Mouse (Mus musculus): ENCODE results near the gene Tysnd1. TPM values are rescaled to one million over a fixed set of nuclear protein-coding genes. Genes with fewer than 3 reads are reported as not detected.

Gene Tysnd1
- polyA plus RNA-seq, 1 experiment from 2014 or later, result 17.6 TPM

DNA sequence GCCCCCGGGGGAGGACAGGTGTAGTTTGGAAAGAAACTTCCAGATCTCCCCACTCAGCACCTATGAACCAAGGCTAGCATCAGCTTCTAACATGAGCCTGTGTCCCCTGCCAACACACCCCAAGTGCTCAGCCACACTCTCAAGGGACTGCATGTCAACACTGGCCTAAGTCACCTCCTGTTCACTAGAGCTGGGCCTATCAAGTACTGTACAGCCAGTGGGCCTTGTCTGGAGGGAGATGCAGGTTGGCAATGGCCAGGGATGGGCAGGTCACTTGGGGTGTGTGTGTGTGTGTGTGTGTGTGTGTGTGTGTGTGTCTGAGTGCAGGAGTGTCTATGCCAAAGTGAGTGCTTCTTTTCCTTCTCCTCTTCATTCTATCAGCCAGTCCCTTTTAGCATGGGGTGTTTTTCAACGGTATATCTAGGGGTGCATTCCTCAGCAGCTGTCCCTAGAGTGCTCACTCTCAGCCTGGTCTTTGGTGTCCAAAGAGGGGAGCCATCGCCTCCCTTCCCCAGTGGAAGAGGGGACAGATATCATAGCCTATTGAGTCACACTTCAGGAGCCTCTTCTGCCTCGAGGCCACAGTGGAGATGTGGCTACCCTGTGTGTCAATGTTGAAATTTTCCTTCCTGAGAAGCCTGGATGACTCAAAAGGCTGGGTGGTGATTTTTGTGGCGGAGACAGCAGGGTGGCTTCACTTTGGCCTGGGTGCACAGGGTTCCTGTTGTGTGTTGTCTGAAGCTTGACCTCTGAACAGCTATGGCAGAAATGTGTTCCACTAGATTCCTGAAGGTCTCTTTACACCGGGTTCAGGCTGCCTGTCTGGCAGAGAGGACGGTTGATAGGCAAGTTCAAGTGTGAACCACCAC is 20.9 kb downstream of the Tysnd1 start:
- H3K36me3 ChIP-seq (replicated peaks), result no peaks in the 10 kb centered on the region
- 57% methylated on average over 7 of the region's 7 CpGs for WGBS (ENCODE audit: insufficient replicate concordance)
- no peak overlapping the region for H3K9ac ChIP-seq
- H3K4me2 ChIP-seq, result peak overlapping the region; percentile 84
- H3K27me3 ChIP-seq, result no peaks in the 10 kb centered on the region
- no peak for ATAC-seq (ENCODE audit: insufficient read depth)
- peak overlapping the region; percentile 62; the same call in 1 of the 2 replicates for H3K4me3 ChIP-seq (replicated peaks)
- no peak overlapping the region for H3K27ac ChIP-seq (replicated peaks)
- no peaks in the 10 kb centered on the region for H3K9me3 ChIP-seq (replicated peaks)
- peaks cover 32% of the 10 kb centered on the region for H3K4me1 ChIP-seq (replicated peaks)

DNA sequence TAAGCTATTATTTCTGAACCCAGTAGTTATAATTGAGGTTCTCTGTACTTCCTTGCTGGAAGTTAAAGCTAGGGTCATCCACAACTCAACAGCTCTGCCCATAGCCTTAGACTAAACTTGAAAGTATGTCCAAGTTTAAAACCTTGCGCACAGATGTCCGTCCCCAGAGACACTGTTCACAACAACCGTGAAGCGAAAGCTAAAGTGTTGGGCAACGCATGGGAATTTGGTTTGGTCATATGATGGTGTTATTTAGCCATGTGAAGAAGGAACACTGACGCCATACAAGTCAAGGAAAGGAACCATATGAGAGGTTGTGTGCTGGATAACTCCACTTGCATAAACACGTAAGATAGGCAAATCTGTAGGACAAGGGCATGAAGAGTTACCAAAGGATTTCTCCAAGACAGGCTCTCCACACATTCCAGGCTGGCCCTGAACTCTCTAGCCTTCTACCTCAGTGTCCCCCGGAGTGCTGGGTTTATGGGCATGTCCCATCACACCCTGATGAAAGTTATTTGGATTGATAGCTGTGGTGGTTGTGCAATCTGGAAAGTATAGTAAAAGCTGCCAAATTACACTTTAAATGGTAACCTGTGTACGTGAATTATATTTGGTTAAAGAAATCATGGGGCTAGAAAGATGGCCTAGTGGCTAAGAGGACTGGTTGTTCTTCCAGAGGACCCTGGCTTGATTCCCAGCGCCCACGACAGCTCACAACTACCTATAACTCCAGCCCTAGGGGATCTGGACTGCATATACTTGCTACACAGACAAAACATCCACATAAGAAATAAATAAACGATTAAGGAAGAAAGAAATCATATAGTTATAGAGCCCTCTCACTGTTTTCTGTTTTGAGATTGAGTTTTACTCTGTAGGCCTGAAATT is 22.3 kb downstream of the Tysnd1 start:
- Histone ChIP-seq H3K4me3 (replicated peaks) (no peak overlapping the region), H3K9ac (no peak overlapping the region), H3K9me3 (replicated peaks) (no peaks in the 10 kb centered on the region), H3K27ac (replicated peaks) (no peak overlapping the region), H3K4me1 (replicated peaks) (peaks cover 32% of the 10 kb centered on the region), H3K4me2 (no peak overlapping the region), H3K27me3 (no peaks in the 10 kb centered on the region), H3K36me3 (replicated peaks) (no peaks in the 10 kb centered on the region)
- no peak for ATAC-seq (ENCODE audit: insufficient read depth)
- 72% methylated on average over 12 of the region's 12 CpGs for WGBS (ENCODE audit: insufficient replicate concordance)

DNA sequence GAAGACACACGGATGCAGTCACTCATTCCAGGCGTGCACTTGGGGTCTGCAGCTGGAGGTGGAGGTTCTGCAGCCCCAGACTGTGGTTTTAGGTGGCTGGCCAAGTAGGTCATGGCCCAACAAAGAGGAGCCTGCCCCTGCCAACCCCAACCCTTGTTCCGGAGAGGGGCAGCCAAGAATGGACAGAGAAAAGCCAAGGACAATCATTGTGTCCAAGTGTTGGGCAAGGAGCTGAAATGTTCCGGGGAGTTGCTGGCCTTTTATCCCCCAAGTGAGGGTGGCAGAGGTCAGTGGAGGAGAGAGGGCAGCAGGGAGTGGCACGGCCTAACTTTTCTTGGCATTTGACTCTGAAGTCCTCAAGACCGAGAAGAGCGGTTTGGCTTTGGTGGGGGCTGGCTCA is 25.0 kb downstream of the Tysnd1 start:
- Histone ChIP-seq H3K9me3 (replicated peaks) (no peaks in the 10 kb centered on the region), H3K27me3 (no peaks in the 10 kb centered on the region), H3K4me3 (replicated peaks) (no peak overlapping the region), H3K9ac (no peak overlapping the region), H3K4me2 (no peak overlapping the region), H3K36me3 (replicated peaks) (no peaks in the 10 kb centered on the region), H3K4me1 (replicated peaks) (peaks cover 17% of the 10 kb centered on the region), H3K27ac (replicated peaks) (no peak overlapping the region)
- WGBS (ENCODE audit: insufficient replicate concordance), result 73% methylated on average over 7 of the region's 7 CpGs
- no peak for ATAC-seq (ENCODE audit: insufficient read depth)

DNA sequence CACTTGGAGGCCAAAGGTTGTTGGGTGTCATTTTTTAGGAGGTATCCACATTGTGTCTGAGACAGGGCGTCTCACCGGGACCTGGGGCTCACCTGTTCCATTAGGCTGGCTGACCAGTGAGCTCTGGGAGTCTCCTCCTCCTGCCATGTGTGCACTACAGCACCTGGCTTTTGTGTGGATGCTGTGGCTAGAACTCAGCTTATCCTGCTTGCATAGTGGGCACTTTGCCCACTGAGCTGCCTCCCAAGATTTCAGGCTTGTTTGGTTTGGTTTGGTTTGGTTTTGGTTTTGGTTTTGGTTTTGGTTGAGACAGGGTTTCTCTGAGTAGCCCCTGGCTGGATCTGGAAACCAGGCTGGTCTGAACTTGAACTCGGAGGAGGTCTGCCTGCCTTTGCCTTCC is 26.9 kb downstream of the Tysnd1 start:
- H3K27me3 ChIP-seq, result no peaks in the 10 kb centered on the region
- 0 out of 2 replicates have a peak, but pooled peaks cover 4% of the 10 kb centered on the region for H3K4me1 ChIP-seq (replicated peaks)
- H3K36me3 ChIP-seq (replicated peaks), result no peaks in the 10 kb centered on the region
- no peaks in the 10 kb centered on the region for H3K9me3 ChIP-seq (replicated peaks)
- no peak overlapping the region for H3K9ac ChIP-seq
- H3K4me3 ChIP-seq (replicated peaks), result no peak overlapping the region
- no peak overlapping the region for H3K27ac ChIP-seq (replicated peaks)
- WGBS (ENCODE audit: insufficient replicate concordance), result 43% methylated on average over 3 of the region's 3 CpGs
- no peak overlapping the region for H3K4me2 ChIP-seq
- ATAC-seq (ENCODE audit: insufficient read depth), result no peak

DNA sequence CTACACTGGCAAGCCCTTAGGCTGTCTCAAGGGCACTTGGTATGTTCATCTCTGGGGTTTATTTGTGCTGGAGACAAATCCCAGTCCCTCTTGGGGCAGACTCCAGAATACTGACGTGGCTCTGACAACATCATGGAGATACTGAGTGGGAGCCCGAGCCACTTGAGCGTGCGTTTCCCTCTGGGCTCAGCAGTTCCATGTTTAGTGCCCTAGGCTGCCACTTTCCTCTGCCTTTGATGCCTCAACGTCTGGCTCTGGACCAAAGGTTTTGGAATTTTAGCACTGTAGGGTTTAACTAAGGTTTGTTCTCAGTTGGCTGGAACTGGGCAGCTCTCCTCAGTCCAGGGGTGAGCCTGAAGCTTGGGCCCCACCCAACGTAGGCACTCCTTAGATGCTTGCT is 28.0 kb downstream of the Tysnd1 start:
- no peak for ATAC-seq (ENCODE audit: insufficient read depth)
- Histone ChIP-seq H3K27me3 (no peaks in the 10 kb centered on the region), H3K9me3 (replicated peaks) (no peaks in the 10 kb centered on the region), H3K27ac (replicated peaks) (no peak overlapping the region), H3K9ac (no peak overlapping the region), H3K4me3 (replicated peaks) (no peak overlapping the region), H3K4me2 (no peak overlapping the region), H3K4me1 (replicated peaks) (no peaks in the 10 kb centered on the region), H3K36me3 (replicated peaks) (no peaks in the 10 kb centered on the region)
- 55% methylated on average over 6 of the region's 6 CpGs for WGBS (ENCODE audit: insufficient replicate concordance)

DNA sequence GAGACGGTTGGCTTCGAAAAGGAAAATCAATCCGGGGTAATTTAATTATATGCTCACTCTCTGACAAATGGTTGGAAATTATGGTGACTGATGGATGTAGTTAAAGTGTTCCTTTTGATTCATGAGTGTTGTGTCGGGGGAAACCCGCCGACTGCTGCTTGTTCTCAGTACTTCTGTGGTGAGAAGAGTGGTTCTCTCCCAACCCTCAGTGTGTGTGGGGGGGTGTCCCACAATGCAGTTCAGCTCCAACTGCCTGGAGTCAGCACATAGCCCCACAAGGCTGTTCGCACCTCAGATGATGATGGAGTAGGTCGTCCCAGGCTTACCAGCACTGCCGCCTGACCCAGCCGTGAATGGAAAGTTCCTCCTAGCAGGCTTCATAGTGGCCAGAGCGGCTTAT is 33.9 kb downstream of the Tysnd1 start:
- Histone ChIP-seq H3K4me1 (replicated peaks) (no peaks in the 10 kb centered on the region), H3K4me2 (no peak overlapping the region), H3K27me3 (no peaks in the 10 kb centered on the region), H3K27ac (replicated peaks) (no peak overlapping the region), H3K36me3 (replicated peaks) (peaks cover 4% of the 10 kb centered on the region; the same call in 1 of the 2 replicates), H3K9me3 (replicated peaks) (no peaks in the 10 kb centered on the region), H3K9ac (no peak overlapping the region), H3K4me3 (replicated peaks) (no peak overlapping the region)
- no peak for ATAC-seq (ENCODE audit: insufficient read depth)
- WGBS (ENCODE audit: insufficient replicate concordance), result 68% methylated on average over 11 of the region's 11 CpGs

DNA sequence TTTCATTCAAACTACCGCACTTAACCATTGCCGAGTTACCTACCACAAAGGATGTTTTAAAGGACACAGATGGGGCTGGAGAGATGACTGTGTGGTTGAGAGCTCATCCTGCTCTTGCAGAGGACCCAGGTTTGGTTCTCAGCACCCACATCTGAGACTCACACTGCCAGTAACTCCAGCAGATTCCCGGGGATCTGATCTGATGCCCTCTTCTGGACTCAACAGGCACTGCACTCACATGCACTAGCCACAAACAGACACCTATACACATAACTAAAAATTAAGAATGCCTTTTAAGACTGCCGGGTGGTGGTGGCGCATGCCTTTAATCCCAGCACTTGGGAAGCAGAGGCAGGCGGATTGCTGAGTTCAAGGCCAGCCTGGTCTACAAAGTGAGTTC is 34.9 kb downstream of the Tysnd1 start:
- Histone ChIP-seq H3K4me1 (replicated peaks) (no peaks in the 10 kb centered on the region), H3K4me3 (replicated peaks) (no peak overlapping the region), H3K36me3 (replicated peaks) (peaks cover 4% of the 10 kb centered on the region; the same call in 1 of the 2 replicates), H3K27me3 (no peaks in the 10 kb centered on the region), H3K27ac (replicated peaks) (no peak overlapping the region), H3K4me2 (no peak overlapping the region), H3K9me3 (replicated peaks) (no peaks in the 10 kb centered on the region), H3K9ac (no peak overlapping the region)
- ATAC-seq (ENCODE audit: insufficient read depth), result no peak
- WGBS (ENCODE audit: insufficient replicate concordance), result 81% methylated on average over 6 of the region's 6 CpGs

DNA sequence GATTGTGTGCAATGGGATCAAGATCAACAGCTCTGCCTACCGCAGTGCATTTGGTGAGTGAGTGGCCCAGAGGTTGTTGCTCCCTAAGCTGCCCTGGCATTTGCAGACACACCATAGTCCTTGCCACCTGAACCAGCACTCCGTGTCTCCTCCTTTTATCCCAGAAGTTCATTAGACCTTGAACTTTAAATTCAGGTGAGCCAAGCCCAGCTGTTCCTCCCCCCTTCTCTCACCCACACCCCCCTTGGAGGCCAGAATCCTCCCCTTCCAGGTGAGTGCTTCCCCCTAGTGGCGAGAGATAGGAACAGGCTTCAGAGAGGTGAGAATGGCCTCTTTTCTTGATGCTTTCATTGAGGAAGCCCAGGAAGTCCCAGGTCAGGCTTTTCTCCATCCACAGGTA is 39.1 kb downstream of the Tysnd1 start:
- no peak overlapping the region for H3K27ac ChIP-seq (replicated peaks)
- no peak overlapping the region for H3K9ac ChIP-seq
- whole genome bisulfite sequencing (ENCODE audit: insufficient replicate concordance), result 39% methylated on average over 3 of the region's 3 CpGs
- ATAC-seq (ENCODE audit: insufficient read depth), result no peak
- no peaks in the 10 kb centered on the region for H3K4me1 ChIP-seq (replicated peaks)
- H3K9me3 ChIP-seq (replicated peaks), result no peaks in the 10 kb centered on the region
- H3K36me3 ChIP-seq (replicated peaks), result peaks cover 4% of the 10 kb centered on the region; the same call in 1 of the 2 replicates
- H3K27me3 ChIP-seq, result no peaks in the 10 kb centered on the region
- no peak overlapping the region for H3K4me3 ChIP-seq (replicated peaks)
- no peak overlapping the region for H3K4me2 ChIP-seq

DNA sequence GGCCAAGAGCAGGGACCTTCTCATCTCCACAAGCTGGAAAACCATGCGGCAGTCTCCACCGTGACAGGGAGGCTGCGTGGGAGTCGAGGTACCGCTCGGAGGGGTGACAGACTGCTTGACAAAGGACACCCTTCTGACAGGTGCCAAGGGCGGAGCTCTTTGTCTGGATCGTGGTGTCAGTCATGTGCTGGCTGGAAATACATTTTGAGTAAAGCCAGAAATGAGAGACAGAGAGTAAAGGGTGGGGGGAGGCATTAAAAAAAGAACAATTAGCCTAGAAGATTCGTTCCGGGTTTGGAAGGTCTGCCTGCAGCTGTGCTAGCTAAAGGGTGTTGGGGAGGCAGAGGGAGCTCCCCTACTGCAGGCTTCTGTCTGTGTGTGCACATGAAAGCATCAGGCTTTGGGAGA is 41.4 kb downstream of the Tysnd1 start:
- no peak overlapping the region for H3K4me3 ChIP-seq (replicated peaks)
- H3K36me3 ChIP-seq (replicated peaks), result no peaks in the 10 kb centered on the region
- ATAC-seq (ENCODE audit: insufficient read depth), result no peak
- H3K27me3 ChIP-seq, result no peaks in the 10 kb centered on the region
- H3K4me2 ChIP-seq, result no peak overlapping the region
- 74% methylated on average over 10 of the region's 10 CpGs for WGBS (ENCODE audit: insufficient replicate concordance)
- H3K4me1 ChIP-seq (replicated peaks), result no peaks in the 10 kb centered on the region
- H3K9me3 ChIP-seq (replicated peaks), result no peaks in the 10 kb centered on the region
- no peak overlapping the region for H3K9ac ChIP-seq
- no peak overlapping the region for H3K27ac ChIP-seq (replicated peaks)

DNA sequence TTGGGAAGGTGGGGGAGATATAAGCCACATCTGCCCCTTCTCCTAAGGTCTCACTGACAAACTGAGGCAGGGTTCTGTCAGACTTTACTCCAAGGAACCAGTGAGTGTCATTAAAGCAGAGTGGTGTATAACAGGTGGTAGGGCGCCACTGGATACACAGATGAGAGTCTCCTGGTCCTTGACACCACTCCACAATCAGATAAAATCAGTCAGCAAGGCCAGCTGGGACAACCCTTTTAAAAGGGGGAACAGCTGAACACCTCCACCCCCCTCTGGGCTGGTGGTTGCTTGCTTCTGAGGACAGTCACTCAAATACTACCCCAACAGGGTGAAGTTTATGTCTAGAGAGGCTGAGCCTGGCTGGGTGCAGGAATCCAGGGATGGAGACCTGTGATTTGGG is 42.2 kb downstream of the Tysnd1 start:
- 57% methylated on average over 1 of the region's 1 CpGs for WGBS (ENCODE audit: insufficient replicate concordance)
- H3K4me3 ChIP-seq (replicated peaks), result no peak overlapping the region

DNA sequence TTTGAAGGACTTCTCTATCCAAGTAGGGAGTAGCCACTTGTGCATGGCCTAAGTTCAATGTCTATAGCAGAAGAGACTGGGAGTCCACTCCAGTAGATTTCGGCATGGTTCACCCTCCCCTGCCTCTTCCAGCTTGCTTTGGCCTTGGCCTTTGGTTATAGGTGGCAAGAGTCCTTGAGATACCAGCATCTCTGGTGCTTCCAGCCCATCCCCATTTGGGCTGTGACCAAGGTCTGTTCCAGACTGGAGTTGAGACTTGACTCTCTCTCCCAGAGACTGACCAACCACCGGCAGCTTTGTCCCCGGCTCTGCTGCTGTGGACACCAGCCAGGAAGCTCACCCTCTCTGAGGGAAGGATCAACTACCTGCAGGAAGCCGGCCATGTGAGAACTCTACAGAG is 42.8 kb downstream of the Tysnd1 start:
- no peaks in the 10 kb centered on the region for H3K4me1 ChIP-seq (replicated peaks)
- 68% methylated on average over 4 of the region's 4 CpGs for WGBS (ENCODE audit: insufficient replicate concordance)
- H3K9me3 ChIP-seq (replicated peaks), result no peaks in the 10 kb centered on the region
- no peaks in the 10 kb centered on the region for H3K27me3 ChIP-seq
- no peak overlapping the region for H3K4me2 ChIP-seq
- ATAC-seq (ENCODE audit: insufficient read depth), result no peak
- no peak overlapping the region for H3K27ac ChIP-seq (replicated peaks)
- no peaks in the 10 kb centered on the region for H3K36me3 ChIP-seq (replicated peaks)
- no peak overlapping the region for H3K9ac ChIP-seq
- no peak overlapping the region for H3K4me3 ChIP-seq (replicated peaks)

More for the DNA sequence above, 42.2 kb downstream of the Tysnd1 start:
- no peaks in the 10 kb centered on the region for H3K27me3 ChIP-seq
- no peak for ATAC-seq (ENCODE audit: insufficient read depth)
- H3K9me3 ChIP-seq (replicated peaks), result no peaks in the 10 kb centered on the region
- H3K9ac ChIP-seq, result no peak overlapping the region
- no peaks in the 10 kb centered on the region for H3K36me3 ChIP-seq (replicated peaks)
- no peak overlapping the region for H3K27ac ChIP-seq (replicated peaks)
- no peak overlapping the region for H3K4me2 ChIP-seq
- H3K4me1 ChIP-seq (replicated peaks), result no peaks in the 10 kb centered on the region

Data from liver, embryonic 15.5 days (tissue).